Mouse (Mus musculus): ENCODE data around the gene Gtf3a. TPM values are rescaled to one million over a fixed set of nuclear protein-coding genes. Genes with fewer than 3 reads are reported as not detected.

The Gtf3a gene
- polyA plus RNA-seq, 1 experiment from 2014 or later = 98.6 TPM

- Histone ChIP-seq H3K9ac (ENCODE audit: low read depth, low read length) (no peak overlapping the region), H3K27me3 (ENCODE audit: control insufficient read depth, insufficient read depth, low read length) (no peaks in the 10 kb centered on the region), H3K9me3 (replicated peaks; ENCODE audit: control insufficient read depth, low read length) (peaks cover 8% of the 10 kb centered on the region), H3K27ac (ENCODE audit: low read depth, low read length) (no peak overlapping the region), H3K36me3 (ENCODE audit: control insufficient read depth, insufficient read depth, low read length) (no peaks in the 10 kb centered on the region), H3K4me1 (ENCODE audit: control insufficient read depth, insufficient read depth, low read length) (no peaks in the 10 kb centered on the region), H3K4me2 (no peak overlapping the region), H3K4me3 (ENCODE audit: low read depth, low read length) (no peak overlapping the region)
- no peak for ATAC-seq (replicated peaks; ENCODE audit: insufficient number of reproducible peaks, low FRiP score, low TSS enrichment)
- 58% methylated on average over 1 of the region's 1 CpGs for WGBS (ENCODE audit: insufficient replicate concordance)
These were observed 54.8 kb downstream of the Gtf3a start for GRCm38 (mm10) chr5:147003303-147003702.

Other genes with a start within 250 kb of the Gtf3a start
- gene Usp12, start 153.7 kb upstream of the Gtf3a start, polyA plus RNA-seq (2014; fragmentation: Nextera tagmentation; extraction: Ambion mirVana) = 9.2 and 11.1 TPM in 2 replicates
- 444 and 490 TPM in 2 replicates for gene Rpl21, start 115.8 kb upstream of the Gtf3a start, polyA plus RNA-seq (2014; fragmentation: Nextera tagmentation; extraction: Ambion mirVana)
- gene Rasl11a, start 103.6 kb upstream of the Gtf3a start, polyA plus RNA-seq (2014; fragmentation: Nextera tagmentation; extraction: Ambion mirVana) = 10.9 and 11.3 TPM in 2 replicates
- 20.7 and 23.0 TPM in 2 replicates for gene Mtif3, start 15.1 kb downstream of the Gtf3a start, polyA plus RNA-seq (2014; fragmentation: Nextera tagmentation; extraction: Ambion mirVana)
- gene Lnx2, start 127.9 kb downstream of the Gtf3a start, polyA plus RNA-seq (2014; fragmentation: Nextera tagmentation; extraction: Ambion mirVana) = 9.4 and 11.0 TPM in 2 replicates
- 103 TPM in 2 replicates for gene Polr1d, start 128.4 kb downstream of the Gtf3a start, polyA plus RNA-seq (2014; fragmentation: Nextera tagmentation; extraction: Ambion mirVana)
- not detected in 2 replicates for gene Gsx1, start 240.0 kb downstream of the Gtf3a start, polyA plus RNA-seq (2014; fragmentation: Nextera tagmentation; extraction: Ambion mirVana)